Mouse (Mus musculus): ENCODE data around the gene Bpifb9a. TPM values are rescaled to one million over a fixed set of nuclear protein-coding genes. Genes with fewer than 3 reads are reported as not detected.
"Not testable (repeated sequence)": the region's sequence is repeated elsewhere in the genome, so short reads cannot be mapped to it uniquely, and the experiment has no call there.

Bpifb9a gene
- polyA plus RNA-seq (2015; fragmentation: Nextera tagmentation; extraction: Ambion mirVana) = not detected in 2 replicates

DNA sequence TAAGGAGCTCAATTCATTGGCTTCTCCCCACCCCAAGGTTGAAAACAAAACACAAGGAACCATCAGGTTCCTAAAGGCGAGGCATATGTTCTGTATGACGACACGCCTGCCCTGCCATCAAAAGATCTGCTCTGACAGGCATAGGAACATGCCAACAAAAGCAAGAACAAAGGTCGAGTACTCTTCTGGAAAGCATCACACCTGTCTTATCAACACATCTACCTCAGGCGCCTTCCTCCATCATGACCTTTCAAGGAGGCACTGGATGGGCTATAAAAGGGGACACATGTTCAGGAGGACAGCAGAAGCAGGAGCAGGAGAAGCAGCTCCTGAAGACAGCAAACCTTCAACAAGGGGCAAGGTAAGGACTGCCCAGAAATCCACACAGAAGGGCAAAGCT lies at the start of gene Bpifb9a:
Gene Bpifb9a, plus strand, starts transcription at position 301 of the 400 bp plus-strand sequence.
- H3K27me3 ChIP-seq; H3K4me3 ChIP-seq; H3K4me2 ChIP-seq; H3K9ac ChIP-seq; H3K36me3 ChIP-seq; ATAC-seq (ENCODE audit: low FRiP score); H3K4me1 ChIP-seq (replicated peaks); H3K27ac ChIP-seq; H3K9me3 ChIP-seq: not testable (repeated sequence)
- WGBS = 85% methylated on average over 5 of the region's 5 CpGs

DNA sequence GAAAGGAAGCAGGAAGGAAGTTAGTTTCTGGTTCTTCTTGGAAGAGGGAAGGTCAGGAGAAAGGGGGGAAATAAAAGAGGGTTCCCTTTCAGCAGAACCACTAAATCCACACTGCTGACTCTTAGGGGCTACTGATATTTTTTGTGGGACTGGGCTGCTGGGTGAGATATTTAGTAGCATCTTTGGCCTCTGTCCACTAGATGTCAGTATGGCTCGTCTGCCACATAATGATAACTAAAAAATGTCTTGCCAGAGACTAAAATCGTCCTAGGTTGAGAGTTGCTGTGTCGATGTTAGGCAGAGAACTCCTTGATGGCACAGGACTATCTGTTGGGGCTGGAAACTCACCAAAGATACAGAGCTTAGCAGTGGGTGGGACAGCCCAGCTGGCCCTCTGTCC lies 48.5 kb upstream of the Bpifb9a start:
- 13% methylated on average over 3 of the region's 3 CpGs for WGBS
- H3K36me3 ChIP-seq = no peaks in the 10 kb centered on the region
- ATAC-seq (ENCODE audit: low FRiP score) = no peak
- no peak overlapping the region for H3K9ac ChIP-seq
- H3K9me3 ChIP-seq = no peaks in the 10 kb centered on the region
- H3K27ac ChIP-seq = no peak overlapping the region
- no peaks in the 10 kb centered on the region for H3K27me3 ChIP-seq
- H3K4me1 ChIP-seq (replicated peaks) = no peaks in the 10 kb centered on the region
- no peak overlapping the region for H3K4me3 ChIP-seq
- no peak overlapping the region for H3K4me2 ChIP-seq

GRCm38 (mm10) chr2:154211121-154211520 lies 46.5 kb upstream of the Bpifb9a start:
- Histone ChIP-seq H3K36me3 (no peaks in the 10 kb centered on the region), H3K9ac (no peak overlapping the region), H3K4me2 (no peak overlapping the region), H3K4me3 (no peak overlapping the region), H3K27me3 (no peaks in the 10 kb centered on the region), H3K9me3 (no peaks in the 10 kb centered on the region), H3K4me1 (replicated peaks) (no peaks in the 10 kb centered on the region), H3K27ac (no peak overlapping the region)
- ATAC-seq (ENCODE audit: low FRiP score) = peak; percentile 49; the same call in 1 of the 2 replicates
- WGBS = 54% methylated on average over 1 of the region's 1 CpGs

DNA sequence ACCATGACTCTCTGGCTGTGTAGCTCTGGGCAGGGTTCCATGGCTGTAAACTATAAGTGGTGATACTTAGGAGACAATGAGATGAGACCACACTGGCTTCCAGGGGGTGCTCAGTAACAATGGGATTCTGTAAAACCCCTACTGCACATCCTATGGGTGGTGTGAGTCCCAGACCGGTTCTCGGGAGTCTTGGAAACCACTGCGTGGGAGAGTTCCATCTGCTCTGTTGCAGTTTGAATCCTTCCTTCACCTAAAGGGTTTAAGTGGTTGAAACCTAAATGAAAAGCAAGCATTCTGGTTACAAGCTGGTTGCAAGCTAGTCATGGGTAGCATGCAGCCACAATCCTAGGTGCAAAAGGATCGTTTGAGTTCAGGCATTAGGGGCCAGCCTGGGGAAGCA lies 45.8 kb upstream of the Bpifb9a start:
- Histone ChIP-seq H3K4me1 (replicated peaks) (no peaks in the 10 kb centered on the region), H3K36me3 (no peaks in the 10 kb centered on the region), H3K9ac (no peak overlapping the region), H3K27me3 (no peaks in the 10 kb centered on the region), H3K9me3 (no peaks in the 10 kb centered on the region), H3K4me2 (no peak overlapping the region), H3K4me3 (no peak overlapping the region), H3K27ac (no peak overlapping the region)
- 88% methylated on average over 4 of the region's 4 CpGs for WGBS
- no peak for ATAC-seq (ENCODE audit: low FRiP score)

- no peaks in the 10 kb centered on the region for H3K4me1 ChIP-seq (replicated peaks)
- ATAC-seq (ENCODE audit: low FRiP score) = no peak
- 18% methylated on average over 5 of the region's 5 CpGs for WGBS
These were observed 42.5 kb upstream of the Bpifb9a start for GRCm38 (mm10) chr2:154215191-154215590.

DNA sequence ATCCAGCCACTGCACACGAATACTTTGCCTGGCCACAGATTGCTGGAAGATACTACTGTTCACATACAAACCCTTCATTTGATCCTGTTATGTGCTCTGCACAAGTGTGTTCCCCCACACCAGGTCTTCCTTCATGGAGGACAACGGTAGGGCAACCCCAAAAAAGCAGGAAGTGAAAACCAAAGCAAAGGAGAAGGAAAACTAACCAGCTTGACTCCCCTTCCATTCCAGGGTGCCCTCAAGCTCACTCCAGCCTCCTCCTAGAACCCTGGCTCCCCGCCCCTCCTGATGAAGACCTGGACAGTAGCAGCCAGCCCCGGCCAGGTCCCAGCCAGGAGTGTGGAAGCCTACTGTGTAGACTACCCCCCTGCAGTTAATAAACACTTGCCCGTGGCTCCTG lies 37.7 kb upstream of the Bpifb9a start:
- no peaks in the 10 kb centered on the region for H3K27me3 ChIP-seq
- H3K27ac ChIP-seq = no peak overlapping the region
- peaks cover 15% of the 10 kb centered on the region for H3K4me1 ChIP-seq (replicated peaks)
- no peak for ATAC-seq (ENCODE audit: low FRiP score)
- no peak overlapping the region for H3K4me2 ChIP-seq
- H3K9me3 ChIP-seq = no peaks in the 10 kb centered on the region
- no peak overlapping the region for H3K9ac ChIP-seq
- 88% methylated on average over 5 of the region's 5 CpGs for WGBS
- H3K4me3 ChIP-seq = no peak overlapping the region
- no peaks in the 10 kb centered on the region for H3K36me3 ChIP-seq

More at GRCm38 (mm10) chr2:154215191-154215590, 42.5 kb upstream of the Bpifb9a start:
- Histone ChIP-seq H3K4me2 (no peak overlapping the region), H3K27me3 (no peaks in the 10 kb centered on the region), H3K27ac (no peak overlapping the region), H3K4me3 (no peak overlapping the region), H3K9me3 (no peaks in the 10 kb centered on the region), H3K36me3 (no peaks in the 10 kb centered on the region), H3K9ac (no peak overlapping the region)

DNA sequence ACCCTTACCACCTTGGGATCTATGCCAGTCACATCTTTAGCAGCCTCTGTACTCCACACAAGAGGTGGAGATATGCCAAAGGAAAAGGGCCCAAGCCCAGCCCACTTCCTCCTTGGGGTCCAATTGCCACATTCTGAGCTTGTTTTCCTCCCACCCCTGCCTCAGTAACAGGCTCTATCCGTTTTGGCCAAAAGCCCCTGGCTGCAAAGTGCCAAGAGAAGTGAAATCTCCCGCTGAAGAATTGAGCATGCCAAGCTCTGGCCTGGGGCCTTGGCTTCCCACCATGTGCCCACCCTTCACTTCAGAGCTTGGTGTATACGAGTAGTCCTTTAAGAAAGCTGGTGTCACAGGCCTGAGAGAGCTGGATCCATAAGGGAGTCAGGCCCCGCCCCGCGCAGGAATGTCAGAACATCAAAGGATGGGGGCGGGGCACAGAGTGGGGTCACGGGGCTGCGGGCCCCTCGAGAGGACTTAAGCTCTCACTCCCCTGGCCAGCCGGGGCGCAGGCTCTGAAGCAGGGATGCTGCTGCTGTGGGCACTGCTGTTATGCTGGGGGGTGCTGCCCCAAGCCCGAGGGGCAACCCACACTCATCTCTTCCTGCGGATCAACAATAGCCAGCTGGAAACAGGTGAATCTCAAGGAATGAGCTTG lies 34.3 kb upstream of the Bpifb9a start, which contains the start of gene Bpifb5:
Gene Bpifb5, plus strand, starts transcription at position 478 of the 652 bp plus-strand sequence.
- peak; percentile 81 for ATAC-seq (ENCODE audit: low FRiP score)
- Histone ChIP-seq H3K9ac (0 out of 2 replicates have a peak within 1 kb of the TSS, but pooled peaks have one; percentile 43), H3K27ac (peak within 1 kb of the TSS; percentile 44), H3K4me2 (peak within 1 kb of the TSS; percentile 27), H3K27me3 (no peaks in the 10 kb centered on the region), H3K4me1 (replicated peaks) (peaks cover 15% of the 10 kb centered on the region), H3K36me3 (no peaks in the 10 kb centered on the region), H3K9me3 (no peaks in the 10 kb centered on the region), H3K4me3 (no peak within 1 kb of the TSS)
- 4% methylated on average over 14 of the region's 14 CpGs for WGBS

DNA sequence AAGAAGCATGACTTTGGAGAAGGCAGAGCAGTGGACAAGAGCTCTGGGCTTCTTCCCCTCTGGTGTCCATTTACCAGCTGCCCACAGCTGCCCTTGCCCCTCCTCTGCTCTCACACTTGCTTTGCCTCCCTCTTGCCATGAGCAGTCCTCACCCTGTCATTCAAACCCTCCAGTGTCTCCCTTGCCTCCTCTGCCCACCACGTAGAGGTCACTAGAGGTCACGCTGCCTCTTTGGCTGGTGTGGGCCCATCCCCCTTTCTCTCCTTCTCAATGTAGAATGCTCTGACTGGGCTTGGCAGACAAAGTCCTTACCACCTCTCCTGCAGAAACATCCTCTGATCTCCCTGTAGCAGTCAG lies 33.8 kb upstream of the Bpifb9a start:
- H3K4me3 ChIP-seq = no peak overlapping the region
- H3K27me3 ChIP-seq = no peaks in the 10 kb centered on the region
- no peak; the same call in 1 of the 2 replicates for ATAC-seq (ENCODE audit: low FRiP score)
- H3K4me1 ChIP-seq (replicated peaks) = peaks cover 15% of the 10 kb centered on the region
- 0 out of 2 replicates have a peak overlapping the region, but pooled peaks have one; percentile 43 for H3K9ac ChIP-seq
- WGBS = 0% methylated on average over 2 of the region's 2 CpGs
- H3K27ac ChIP-seq = peak overlapping the region; percentile 44
- no peak overlapping the region for H3K4me2 ChIP-seq
- H3K9me3 ChIP-seq = no peaks in the 10 kb centered on the region
- H3K36me3 ChIP-seq = no peaks in the 10 kb centered on the region

GRCm38 (mm10) chr2:154226991-154227390 lies 30.7 kb upstream of the Bpifb9a start:
- Histone ChIP-seq H3K9ac (no peak overlapping the region), H3K4me3 (no peak overlapping the region), H3K36me3 (no peaks in the 10 kb centered on the region), H3K4me2 (no peak overlapping the region), H3K27me3 (no peaks in the 10 kb centered on the region), H3K4me1 (replicated peaks) (peaks cover 18% of the 10 kb centered on the region), H3K27ac (no peak overlapping the region), H3K9me3 (no peaks in the 10 kb centered on the region)
- 75% methylated on average over 4 of the region's 4 CpGs for WGBS
- no peak for ATAC-seq (ENCODE audit: low FRiP score)

- no peak overlapping the region for H3K9ac ChIP-seq
- no peak for ATAC-seq (ENCODE audit: low FRiP score)
- no peak overlapping the region for H3K4me2 ChIP-seq
- H3K27me3 ChIP-seq = no peaks in the 10 kb centered on the region
- 88% methylated on average over 5 of the region's 5 CpGs for WGBS
- no peaks in the 10 kb centered on the region for H3K9me3 ChIP-seq
- H3K27ac ChIP-seq = no peak overlapping the region
- no peaks in the 10 kb centered on the region for H3K36me3 ChIP-seq
- peaks cover 18% of the 10 kb centered on the region for H3K4me1 ChIP-seq (replicated peaks)
- no peak overlapping the region for H3K4me3 ChIP-seq
These were observed 29.8 kb upstream of the Bpifb9a start for GRCm38 (mm10) chr2:154227830-154228229.

DNA sequence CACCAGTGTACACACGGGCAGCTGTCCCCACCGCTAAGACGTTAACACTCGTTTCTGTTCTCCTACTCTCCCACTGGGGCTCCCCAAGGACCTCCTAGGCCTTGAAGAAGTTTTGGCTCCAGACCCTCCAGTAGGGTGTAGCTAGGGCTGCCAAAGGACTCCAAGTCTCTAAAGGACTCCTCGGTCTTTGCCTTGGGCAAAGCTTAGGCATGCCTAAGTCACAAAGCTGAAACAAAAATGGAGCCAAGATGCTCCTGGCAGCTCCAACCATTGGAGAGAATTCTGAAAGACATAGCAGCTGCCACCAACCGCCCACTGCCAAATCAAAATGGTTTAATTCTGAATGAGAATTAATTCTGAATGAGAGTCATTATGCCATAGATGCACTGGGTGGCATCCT lies 24.2 kb upstream of the Bpifb9a start:
- no peaks in the 10 kb centered on the region for H3K9me3 ChIP-seq
- WGBS = 84% methylated on average over 6 of the region's 6 CpGs
- H3K9ac ChIP-seq = no peak overlapping the region
- no peak for ATAC-seq (ENCODE audit: low FRiP score)
- peaks cover 6% of the 10 kb centered on the region; the same call in 1 of the 2 replicates for H3K4me1 ChIP-seq (replicated peaks)
- H3K4me3 ChIP-seq = no peak overlapping the region
- H3K36me3 ChIP-seq = no peaks in the 10 kb centered on the region
- no peak overlapping the region for H3K4me2 ChIP-seq
- no peaks in the 10 kb centered on the region for H3K27me3 ChIP-seq
- no peak overlapping the region for H3K27ac ChIP-seq

DNA sequence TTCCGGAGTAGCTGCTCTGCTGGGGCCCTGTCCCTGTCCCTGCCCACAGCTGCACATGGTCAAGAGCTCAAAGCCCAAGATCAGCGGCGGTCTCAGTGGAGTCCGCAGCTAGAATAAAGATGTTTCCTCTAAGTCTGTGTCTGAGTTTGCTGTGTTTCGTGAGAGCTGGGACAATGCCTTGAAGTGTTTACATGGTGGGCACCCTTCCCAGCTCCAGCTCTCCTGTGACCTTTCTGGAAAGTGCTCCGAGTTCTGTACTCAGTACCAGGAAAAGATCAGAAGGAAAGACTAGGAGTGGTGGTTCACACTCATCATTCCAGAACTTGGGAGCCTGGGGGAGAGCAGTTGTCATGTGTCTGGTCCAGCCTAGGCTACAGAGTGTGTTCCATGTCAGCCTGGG lies 16.9 kb upstream of the Bpifb9a start:
- Histone ChIP-seq H3K27me3 (no peaks in the 10 kb centered on the region), H3K9me3 (no peaks in the 10 kb centered on the region), H3K36me3 (no peaks in the 10 kb centered on the region), H3K4me2 (no peak overlapping the region), H3K4me3 (no peak overlapping the region), H3K9ac (no peak overlapping the region), H3K27ac (no peak overlapping the region), H3K4me1 (replicated peaks) (no peaks in the 10 kb centered on the region)
- WGBS = 93% methylated on average over 6 of the region's 6 CpGs
- no peak for ATAC-seq (ENCODE audit: low FRiP score)

- H3K4me2 ChIP-seq; H3K4me3 ChIP-seq; H3K9me3 ChIP-seq; H3K4me1 ChIP-seq (replicated peaks); H3K27me3 ChIP-seq; H3K27ac ChIP-seq; H3K9ac ChIP-seq; ATAC-seq (ENCODE audit: low FRiP score); H3K36me3 ChIP-seq: not testable (repeated sequence)
- 96% methylated on average over 11 of the region's 12 CpGs for WGBS
These were observed 14.9 kb upstream of the Bpifb9a start for GRCm38 (mm10) chr2:154242726-154243125.

All from hindbrain, embryonic 13.5 days (tissue).